Mouse (Mus musculus) forelimb bud, embryonic 11.5 days (tissue): ENCODE data around the gene 2310061I04Rik.

Experiments used
- DNase-seq: peaks from one replicate; pipeline ENCODE4 v3.0.0-alpha.2; 2012; ENCODE audit warnings: low read depth, low spot score

2310061I04Rik gene

GRCm38 (mm10) chr17:35870884-35871696 lies 26.1 kb downstream of the 2310061I04Rik start:
- no peak for DNase-seq

- DNase-seq, result no peak
These were observed 26.9 kb downstream of the 2310061I04Rik start for GRCm38 (mm10) chr17:35870151-35870883.

GRCm38 (mm10) chr17:35869346-35870067 lies 27.7 kb downstream of the 2310061I04Rik start:
- DNase-seq, result no peak

- no peak for DNase-seq
These were observed 28.3 kb downstream of the 2310061I04Rik start for GRCm38 (mm10) chr17:35868961-35869345.

- DNase-seq, result no peak
These were observed 28.9 kb downstream of the 2310061I04Rik start for GRCm38 (mm10) chr17:35868165-35868820.

GRCm38 (mm10) chr17:35866911-35867890 lies 30.0 kb downstream of the 2310061I04Rik start:
- no peak for DNase-seq

GRCm38 (mm10) chr17:35866281-35866831 lies 30.9 kb downstream of the 2310061I04Rik start:
- peak; percentile 42 for DNase-seq

GRCm38 (mm10) chr17:35865481-35866280 lies 31.6 kb downstream of the 2310061I04Rik start, which contains the start of gene Ppp1r18:
Ppp1r18 (plus strand) TSS chr17:35865593.
- peak; percentile 82 for DNase-seq

GRCm38 (mm10) chr17:35864832-35865353 lies 32.3 kb downstream of the 2310061I04Rik start:
- no peak for DNase-seq

GRCm38 (mm10) chr17:35861198-35861857 lies 35.9 kb downstream of the 2310061I04Rik start, which contains the start of gene Nrm:
Nrm (plus strand) TSS chr17:35861318.
- peak; percentile 83 for DNase-seq

GRCm38 (mm10) chr17:35860831-35861197 lies 36.4 kb downstream of the 2310061I04Rik start:
- no peak for DNase-seq

- no peak for DNase-seq
These were observed 37.4 kb downstream of the 2310061I04Rik start for GRCm38 (mm10) chr17:35859835-35860234.

GRCm38 (mm10) chr17:35859371-35859770 lies 37.9 kb downstream of the 2310061I04Rik start:
- no peak for DNase-seq

- DNase-seq, result no peak
These were observed 46.3 kb downstream of the 2310061I04Rik start for GRCm38 (mm10) chr17:35850974-35851373.

- DNase-seq, result no peak
These were observed 49.1 kb downstream of the 2310061I04Rik start for GRCm38 (mm10) chr17:35848112-35848511.

- DNase-seq, result no peak
These were observed 53.7 kb downstream of the 2310061I04Rik start for GRCm38 (mm10) chr17:35843514-35843913.
